ENCODE assay signal across 26 mouse cellular contexts in genomic region chr1:35933511-35933910, GRCm38 (mm10).
DNase-seq lines count a peak whose midpoint lies in the region; ATAC-seq and TF ChIP-seq lines count a peak whose summit lies in the region.
"Had no signal": no experiment of that assay in that cellular context is flagged by ENCODE, and none has a peak within 500 bp of the region (broad histone marks: within the 10 kb centered on the region; RNA-seq: fewer than 3 reads in every experiment).

No protein-coding gene starts in this region.

- peaks cover 6% of the 10 kb centered on the region; the same call in 1 of the 2 replicates for H3K4me1 ChIP-seq in heart, adult 2 months (ENCODE audit: control insufficient read depth, insufficient read depth, low read length)
- peaks cover 49% of the 10 kb centered on the region for H3K4me1 ChIP-seq in heart, embryonic 12.5 days (replicated peaks)
- no peaks in the 10 kb centered on the region for H3K4me1 ChIP-seq in hindbrain, embryonic 16.5 days (ENCODE audit: control insufficient read depth, insufficient read depth, low read depth, low read length)
- H3K4me1 ChIP-seq: neural tube, embryonic 15.5 days had no signal

- no peak for ATAC-seq in heart, embryonic 12.5 days (ENCODE audit: insufficient number of reproducible peaks, low FRiP score)
- no peak for ATAC-seq in hindbrain, embryonic 16.5 days
- ATAC-seq: CD4-positive, CD25-positive, alpha-beta regulatory T cell, adult 4 months; forebrain, embryonic 14.5 days; hindbrain, postnatal 0 days; intestine, embryonic 15.5 days; liver, embryonic 12.5 days; lung, postnatal 0 days had no signal

- TF ChIP-seq POLR2A in heart, adult 2 months (IDR thresholded peaks at IDR 0.05; ENCODE audit: insufficient read depth, low read depth, low read length), result no peak

- H3K4me2 ChIP-seq in heart, embryonic 12.5 days, result no peak overlapping the region
- H3K4me2 ChIP-seq in hindbrain, embryonic 16.5 days (ENCODE audit: low read length), result no peak overlapping the region
- H3K4me2 ChIP-seq: embryonic facial prominence, embryonic 12.5 days; heart, embryonic 15.5 days; intestine, embryonic 15.5 days; limb, embryonic 13.5 days; liver, embryonic 12.5 days; neural tube, embryonic 15.5 days had no signal

- H3K9me3 ChIP-seq in heart, embryonic 12.5 days (replicated peaks), result no peaks in the 10 kb centered on the region
- H3K9me3 ChIP-seq in hindbrain, embryonic 16.5 days (ENCODE audit: control insufficient read depth, low read length), result no peaks in the 10 kb centered on the region
- H3K9me3 ChIP-seq: embryonic facial prominence, embryonic 12.5 days; heart, embryonic 15.5 days; intestine, embryonic 15.5 days; limb, embryonic 13.5 days; liver, embryonic 12.5 days; neural tube, embryonic 15.5 days had no signal

- peak; percentile 75 for TF ChIP-seq EP300 in heart, adult 2 months (IDR thresholded peaks at IDR 0.05; ENCODE audit: insufficient read depth, low read depth, low read length)

- H3K4me3 ChIP-seq in heart, adult 2 months, result no peak overlapping the region
- H3K4me3 ChIP-seq in heart, embryonic 12.5 days, result no peak overlapping the region
- no peak overlapping the region for H3K4me3 ChIP-seq in hindbrain, embryonic 16.5 days (ENCODE audit: low read length)
- H3K4me3 ChIP-seq: embryonic facial prominence, embryonic 12.5 days; heart, embryonic 15.5 days; intestine, embryonic 15.5 days; limb, embryonic 13.5 days; liver, embryonic 12.5 days; neural tube, embryonic 15.5 days had no signal

- H3K9ac ChIP-seq in heart, adult 2 months (ENCODE audit: low read depth, low read length), result no peak overlapping the region
- no peak overlapping the region for H3K9ac ChIP-seq in heart, embryonic 12.5 days
- H3K9ac ChIP-seq in hindbrain, embryonic 16.5 days (ENCODE audit: low read depth, low read length), result no peak overlapping the region
- H3K9ac ChIP-seq: embryonic facial prominence, embryonic 12.5 days; heart, embryonic 15.5 days; intestine, embryonic 15.5 days; limb, embryonic 13.5 days; liver, embryonic 12.5 days; neural tube, embryonic 15.5 days had no signal

- no peak for TF ChIP-seq CTCF in heart, adult 2 months (IDR thresholded peaks at IDR 0.05)

- H3K27me3 ChIP-seq in heart, adult 2 months (ENCODE audit: control insufficient read depth, insufficient read depth, low read length), result no peaks in the 10 kb centered on the region
- H3K27me3 ChIP-seq in heart, embryonic 12.5 days (replicated peaks), result no peaks in the 10 kb centered on the region
- H3K27me3 ChIP-seq in hindbrain, embryonic 16.5 days (replicated peaks; ENCODE audit: control insufficient read depth, insufficient read depth, low read length), result no peaks in the 10 kb centered on the region
- H3K27me3 ChIP-seq: embryonic facial prominence, embryonic 12.5 days; heart, embryonic 15.5 days; intestine, embryonic 15.5 days; limb, embryonic 13.5 days; liver, embryonic 12.5 days; neural tube, embryonic 15.5 days had no signal

- no peaks in the 10 kb centered on the region for H3K79me2 ChIP-seq in heart, adult 2 months (replicated peaks; ENCODE audit: control insufficient read depth, insufficient read depth, low read length)

- no peaks in the 10 kb centered on the region for H3K36me3 ChIP-seq in heart, adult 2 months (ENCODE audit: control insufficient read depth, insufficient read depth, low read length)
- no peaks in the 10 kb centered on the region for H3K36me3 ChIP-seq in heart, embryonic 12.5 days
- no peaks in the 10 kb centered on the region for H3K36me3 ChIP-seq in hindbrain, embryonic 16.5 days (ENCODE audit: control insufficient read depth, insufficient read depth, low read length)
- H3K36me3 ChIP-seq: embryonic facial prominence, embryonic 12.5 days; heart, embryonic 15.5 days; intestine, embryonic 15.5 days; limb, embryonic 13.5 days; liver, embryonic 12.5 days; neural tube, embryonic 15.5 days had no signal

- 41% methylated on average over 7 of the region's 7 CpGs for WGBS in heart, adult 2 months
- WGBS in heart, embryonic 12.5 days, result 85% methylated on average over 7 of the region's 7 CpGs
- WGBS in hindbrain, embryonic 16.5 days, result 87% methylated on average over 7 of the region's 7 CpGs

- H3K27ac ChIP-seq in heart, adult 2 months, result no peak overlapping the region
- no peak overlapping the region for H3K27ac ChIP-seq in heart, embryonic 12.5 days (ENCODE audit: poor library complexity, severe bottlenecking)
- H3K27ac ChIP-seq in hindbrain, embryonic 16.5 days (ENCODE audit: low read depth, low read length), result no peak overlapping the region
- H3K27ac ChIP-seq: embryonic facial prominence, embryonic 12.5 days; hindbrain, postnatal 0 days; intestine, embryonic 15.5 days; limb, embryonic 13.5 days; liver, embryonic 12.5 days; neural tube, embryonic 15.5 days had no signal

- peak in 1 of 2 experiments; percentile 69 for DNase-seq in heart, adult 2 months
- peak; percentile 19 for DNase-seq in gastrocnemius, postnatal 10 days
- DNase-seq in heart, adult 8-10 months (ENCODE audit: low spot score), result peak; percentile 48
- DNase-seq in heart, postnatal 14 days, result peak; percentile 35 to 60
- DNase-seq in layer of hippocampus, adult 18-20 months (ENCODE audit: low spot score in 2 of 2), result no peak
- DNase-seq in neural tube, embryonic 10.5 days (ENCODE audit: extremely low spot score, low spot score), result no peak
- DNase-seq: adrenal gland, postnatal 25 days; cerebellum, adult 11-12 months; cerebellum, adult 9-11 months; embryo, embryonic 11 days; kidney, adult 9 months; kidney, postnatal 10 days; lung, adult 18-20 months; midbrain, embryonic 14.5 days had no signal

- intact Hi-C loops in heart, adult 2 months (cut with DNase I), result loop anchor here (2.0 to 10.0 kb wide), 2 partner anchors 53 to 131 kb away; partner anchors contain the start of gene Hs6st1
- intact Hi-C loops in heart, postnatal 14 days (cut with DNase I), result no loop called here

Comparison
In these comparisons a context has a peak if more than half of its experiments do, and no peak if none do; other contexts are left out.
1. DNase-seq: peak in gastrocnemius, postnatal 10 days (single experiment), heart, adult 8-10 months (single experiment) and heart, postnatal 14 days (2 of 2); none in layer of hippocampus, adult 18-20 months (0 of 2) and neural tube, embryonic 10.5 days (single experiment).